Mouse (Mus musculus): ENCODE results near the gene Nipsnap1. TPM values are rescaled to one million over a fixed set of nuclear protein-coding genes. Genes with fewer than 3 reads are reported as not detected.

Nipsnap1 gene
- 74.8 and 76.4 TPM in 2 replicates for polyA plus RNA-seq (2012; rRNA removed)

DNA sequence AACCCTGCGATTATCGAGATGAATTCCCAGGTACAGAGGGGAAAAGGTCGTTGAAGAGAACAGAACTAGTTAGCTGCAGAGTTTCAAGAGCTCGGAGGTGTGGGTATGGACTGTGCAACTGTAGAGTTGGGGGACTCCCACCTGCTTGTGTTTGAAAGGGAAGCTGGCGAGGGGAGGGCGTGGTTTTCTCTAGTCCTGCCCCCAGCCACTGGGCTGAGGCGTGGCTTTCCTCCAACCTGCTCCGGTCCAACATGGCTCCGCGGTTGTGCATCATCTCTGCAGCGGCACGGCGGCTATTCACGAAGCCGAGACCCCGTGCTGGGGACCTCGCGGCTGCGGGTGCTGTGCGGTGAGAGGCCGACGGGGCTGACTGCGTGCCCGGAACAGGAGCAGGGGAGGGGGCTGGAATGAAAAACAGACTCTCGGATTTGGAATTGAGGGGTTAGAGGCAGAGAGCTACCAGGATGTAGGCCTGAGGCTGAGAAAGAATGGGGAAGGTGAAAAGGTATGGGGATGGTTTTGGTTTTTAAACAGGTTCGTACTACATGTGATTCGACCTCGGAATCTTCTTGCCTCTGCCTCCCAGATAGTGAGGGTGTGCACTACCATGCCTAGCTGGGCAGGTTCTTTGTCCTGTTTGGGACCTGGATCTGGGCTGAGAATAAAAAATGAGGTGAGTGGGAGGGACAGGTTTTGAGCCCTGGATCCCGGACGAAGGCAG, at the start of gene Nipsnap1:
Gene Nipsnap1 (plus strand): TSS at position 197 of the 721 bp plus-strand sequence.
- peak; percentile 77 to 85 for DNase-seq (ENCODE audit: extremely low spot score in 1 of 2, low spot score in 1 of 2)

GRCm38 (mm10) chr11:4826152-4826778, 47.5 kb upstream of the Nipsnap1 start:
- DNase-seq (ENCODE audit: extremely low spot score in 1 of 2, low spot score in 1 of 2) = peak in 1 of 2 experiments; percentile 26

DNA sequence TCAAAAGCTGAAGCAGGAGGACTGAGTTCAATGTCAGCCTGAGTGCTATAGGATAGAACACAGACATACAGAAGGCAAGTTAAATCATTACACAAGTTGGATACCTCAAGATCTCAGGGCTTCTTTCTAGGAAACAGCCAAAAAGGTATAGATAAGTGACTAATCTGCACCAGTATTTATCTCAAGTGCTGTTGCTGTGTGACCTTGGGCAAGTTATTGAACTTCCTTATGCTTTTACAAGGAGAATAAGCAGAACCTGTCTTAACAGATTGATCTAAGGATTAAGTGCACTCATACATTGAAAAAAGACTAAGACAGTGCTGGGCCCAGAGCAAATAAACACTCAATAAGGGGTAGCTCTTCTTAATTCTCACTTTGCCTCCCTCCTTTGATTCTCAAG, 46.4 kb upstream of the Nipsnap1 start:
- no peak for DNase-seq (ENCODE audit: extremely low spot score in 1 of 2, low spot score in 1 of 2)

GRCm38 (mm10) chr11:4827916-4828315, 45.8 kb upstream of the Nipsnap1 start:
- DNase-seq (ENCODE audit: extremely low spot score in 1 of 2, low spot score in 1 of 2) = no peak

DNA sequence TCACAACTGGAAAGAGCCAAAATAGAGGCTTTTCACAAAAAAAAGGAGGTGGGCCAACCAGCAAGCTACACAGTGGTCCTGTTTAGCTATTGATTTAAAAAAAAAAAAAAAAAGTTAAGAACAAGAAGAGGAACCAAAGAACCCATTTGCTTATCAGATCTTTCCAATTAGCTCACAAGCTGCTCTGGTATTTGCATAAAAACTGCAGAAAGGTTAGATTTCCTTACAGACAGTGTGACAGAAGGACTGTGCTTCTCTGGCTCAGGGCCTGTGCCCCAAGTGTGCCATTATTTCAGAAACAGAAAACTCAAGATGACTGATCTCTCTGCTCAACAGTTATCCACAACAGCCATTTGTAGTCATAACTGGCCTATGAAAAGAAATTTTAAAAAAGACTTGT, 42.7 kb upstream of the Nipsnap1 start:
- DNase-seq (ENCODE audit: extremely low spot score in 1 of 2, low spot score in 1 of 2) = no peak

DNA sequence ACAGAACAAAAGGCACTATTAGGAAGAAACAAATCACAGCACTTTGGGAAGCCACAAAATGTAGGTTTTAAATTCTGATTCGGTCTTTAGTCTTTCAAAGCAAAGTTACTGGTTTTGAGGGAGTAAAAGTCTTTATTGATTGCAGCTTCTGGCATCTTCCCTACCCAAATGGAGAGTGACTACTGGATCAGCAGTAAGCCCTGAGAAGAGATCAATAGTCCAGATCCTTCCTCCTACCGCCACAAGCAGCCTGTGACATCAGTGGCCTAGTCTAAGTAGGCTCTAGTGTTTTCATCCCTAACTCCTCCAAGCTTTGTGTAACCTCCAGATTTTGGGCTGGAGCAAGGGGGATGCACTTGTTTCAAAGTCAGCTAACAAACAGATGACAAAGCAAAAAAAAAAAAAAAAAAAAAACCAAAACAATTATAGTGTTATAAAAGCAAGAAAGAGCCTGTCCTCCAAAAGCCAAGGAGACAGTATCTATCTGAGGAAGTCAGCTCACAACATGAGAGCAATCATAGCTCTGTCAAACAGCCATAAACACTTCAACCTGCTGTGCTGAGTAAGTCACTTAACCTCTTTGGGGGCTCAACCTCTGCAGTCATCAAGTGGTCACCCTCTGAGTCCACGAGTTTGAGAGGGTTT, 40.3 kb upstream of the Nipsnap1 start:
- no peak for DNase-seq (ENCODE audit: extremely low spot score in 1 of 2, low spot score in 1 of 2)

GRCm38 (mm10) chr11:4835436-4835835, 38.3 kb upstream of the Nipsnap1 start:
- DNase-seq (ENCODE audit: extremely low spot score in 1 of 2, low spot score in 1 of 2) = no peak

GRCm38 (mm10) chr11:4836755-4837154, 37.0 kb upstream of the Nipsnap1 start:
- DNase-seq (ENCODE audit: extremely low spot score in 1 of 2, low spot score in 1 of 2) = peak in 1 of 2 experiments; percentile 71

DNA sequence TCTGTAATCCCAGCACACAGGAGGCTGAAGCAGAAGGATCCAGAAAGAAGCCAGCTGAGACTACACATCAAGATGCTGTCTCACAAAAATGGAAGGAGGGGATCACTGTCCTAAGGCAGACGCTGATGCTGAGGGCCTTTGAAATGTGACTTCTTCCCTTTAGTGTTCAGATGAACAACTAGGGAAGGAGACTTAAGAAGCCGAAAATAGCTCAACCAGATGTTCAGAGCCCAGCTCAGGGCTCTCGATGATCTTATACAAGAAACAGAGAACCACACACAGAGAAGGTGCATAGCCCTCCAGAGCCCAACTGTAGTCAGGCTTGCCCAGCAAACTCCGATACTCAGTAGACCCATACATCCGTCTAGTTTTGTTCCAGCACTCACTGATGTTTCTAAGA, 36.4 kb upstream of the Nipsnap1 start:
- DNase-seq (ENCODE audit: extremely low spot score in 1 of 2, low spot score in 1 of 2) = no peak

DNA sequence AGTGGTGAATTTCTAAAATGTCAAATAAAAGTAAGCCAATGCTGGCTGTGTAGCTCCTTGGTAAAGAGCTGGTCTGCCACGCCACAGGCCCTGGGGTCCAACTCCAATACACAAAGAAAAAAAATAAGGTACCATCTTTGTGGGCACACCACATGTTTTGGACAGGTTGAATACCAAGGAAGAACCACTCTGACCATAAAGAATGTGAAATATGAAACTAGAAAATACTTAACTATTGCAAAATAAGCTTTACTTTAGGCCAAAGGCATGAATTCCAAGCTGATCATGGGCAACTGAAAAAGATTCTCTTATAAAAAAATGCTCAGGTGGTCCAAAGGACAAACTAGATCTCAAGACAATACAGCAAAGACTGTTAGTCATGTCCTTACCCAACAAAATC, 35.5 kb upstream of the Nipsnap1 start:
- DNase-seq (ENCODE audit: extremely low spot score in 1 of 2, low spot score in 1 of 2) = no peak

DNA sequence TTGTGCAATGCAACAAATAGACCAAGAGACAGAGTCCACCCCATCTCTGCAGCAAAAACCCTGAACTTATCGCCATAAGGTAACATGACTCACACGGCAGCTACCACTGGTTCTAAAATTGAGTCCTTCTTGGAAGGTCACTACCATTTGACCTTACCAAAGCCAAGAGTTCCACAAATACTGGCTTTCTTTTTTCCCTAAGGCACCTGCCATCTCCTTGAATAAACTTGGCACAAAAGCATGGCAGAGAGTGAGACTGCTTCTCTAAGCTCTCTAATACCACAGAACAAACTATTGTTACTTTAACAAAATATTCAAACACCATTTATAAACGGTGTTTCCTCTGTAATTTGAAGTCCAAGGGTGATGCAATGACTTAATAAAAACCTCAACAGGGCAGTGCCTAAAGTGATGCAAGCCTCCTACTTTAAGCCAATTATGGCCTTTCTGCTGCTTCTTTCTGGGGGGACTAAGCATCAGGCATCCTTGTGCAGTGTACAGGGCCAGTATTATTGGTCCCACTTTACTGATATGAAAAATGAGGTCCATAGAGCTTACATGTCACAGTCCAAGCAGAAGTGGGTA, 32.7 kb upstream of the Nipsnap1 start:
- DNase-seq (ENCODE audit: extremely low spot score in 1 of 2, low spot score in 1 of 2) = no peak

DNA sequence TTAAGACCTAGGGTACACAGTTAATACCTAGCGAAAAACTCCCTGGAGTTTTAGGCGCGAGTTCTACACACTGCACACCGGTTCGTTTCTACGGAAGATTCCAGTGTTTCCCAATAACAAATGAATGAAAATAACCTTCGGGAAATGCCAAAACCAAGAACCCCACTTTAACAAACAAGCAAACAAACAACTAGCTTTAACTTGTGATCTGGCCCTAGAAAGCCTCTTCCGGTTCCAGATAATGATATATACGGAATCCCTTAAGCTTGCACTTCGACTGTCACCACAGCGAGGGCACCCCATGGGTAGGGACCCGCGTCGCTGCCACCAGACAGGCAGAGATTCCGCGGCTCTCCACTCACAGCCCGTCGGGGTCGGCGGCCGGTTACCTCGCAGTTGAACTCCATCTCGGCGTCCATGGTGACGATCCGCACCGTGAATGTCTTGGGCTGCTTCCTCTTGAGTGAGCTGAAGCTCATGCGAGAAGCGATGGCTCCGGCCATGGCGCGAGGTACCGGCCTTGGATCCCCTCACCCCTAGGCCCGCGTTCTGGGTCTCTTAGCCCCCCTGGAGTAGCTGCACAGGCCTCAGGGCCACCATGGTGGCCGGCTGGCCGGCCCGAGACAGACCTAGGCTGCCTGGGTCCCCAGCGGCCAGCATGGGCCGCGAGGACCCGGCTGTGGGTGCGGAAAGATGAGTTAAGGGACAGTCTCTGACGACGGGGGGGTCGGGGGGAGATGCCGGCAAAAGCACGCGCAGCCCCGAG, 25.1 kb upstream of the Nipsnap1 start:
- peak; percentile 15 to 29 for DNase-seq (ENCODE audit: extremely low spot score in 1 of 2, low spot score in 1 of 2)

GRCm38 (mm10) chr11:4849258-4849943, 24.4 kb upstream of the Nipsnap1 start, which contains the start of gene Nf2:
Gene Nf2 (minus strand): TSS chr11:4849536.
- peak; percentile 99 for DNase-seq (ENCODE audit: extremely low spot score in 1 of 2, low spot score in 1 of 2)

GRCm38 (mm10) chr11:4850404-4850803, 23.3 kb upstream of the Nipsnap1 start:
- no peak for DNase-seq (ENCODE audit: extremely low spot score in 1 of 2, low spot score in 1 of 2)

DNA sequence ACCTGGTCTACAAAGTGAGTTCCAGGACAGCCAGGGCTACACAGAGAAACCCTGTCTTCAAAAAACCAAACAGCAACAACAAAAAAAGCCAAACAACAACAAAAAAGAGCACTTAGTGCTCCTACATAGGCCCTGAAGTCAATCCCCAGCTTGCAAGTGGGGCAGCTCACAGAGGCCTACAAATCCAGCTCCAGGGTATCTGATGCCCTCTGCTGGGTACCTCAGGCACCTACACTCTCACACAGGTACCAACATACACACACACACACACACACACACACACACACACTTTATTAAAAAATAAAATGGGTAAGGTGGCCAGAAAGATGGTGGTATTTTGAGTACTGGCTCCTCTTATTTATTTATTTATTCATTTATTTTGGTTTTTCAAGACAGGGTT, 20.7 kb upstream of the Nipsnap1 start:
- DNase-seq (ENCODE audit: extremely low spot score in 1 of 2, low spot score in 1 of 2) = no peak

- DNase-seq (ENCODE audit: extremely low spot score in 1 of 2, low spot score in 1 of 2) = no peak
Measured at GRCm38 (mm10) chr11:4854181-4854580, 19.6 kb upstream of the Nipsnap1 start.

DNA sequence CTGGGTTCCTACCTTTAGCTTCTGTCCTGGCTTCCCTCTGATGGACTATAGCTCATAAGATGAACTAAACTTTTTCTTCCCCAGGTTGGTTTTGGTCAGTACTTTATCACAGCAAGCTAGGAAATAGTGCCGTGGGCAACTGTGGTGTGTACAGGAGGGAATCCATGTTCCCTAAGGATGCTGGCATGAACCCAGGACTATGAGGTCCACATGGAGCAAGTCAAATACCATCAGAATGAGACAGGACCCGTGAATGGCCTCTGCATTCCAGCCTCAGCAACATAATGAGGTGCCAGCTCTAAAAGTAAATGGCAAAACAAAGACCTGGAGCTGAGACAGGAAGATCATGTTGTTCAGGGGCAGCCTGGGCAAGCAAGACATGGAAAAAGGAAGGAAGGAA, 15.3 kb upstream of the Nipsnap1 start:
- no peak for DNase-seq (ENCODE audit: extremely low spot score in 1 of 2, low spot score in 1 of 2)

GRCm38 (mm10) chr11:4860986-4861385, 12.8 kb upstream of the Nipsnap1 start:
- DNase-seq (ENCODE audit: extremely low spot score in 1 of 2, low spot score in 1 of 2) = no peak

GRCm38 (mm10) chr11:4861816-4862604, 11.7 kb upstream of the Nipsnap1 start:
- no peak for DNase-seq (ENCODE audit: extremely low spot score in 1 of 2, low spot score in 1 of 2)
